Mouse (Mus musculus): ENCODE measurements around the gene Thumpd2. TPM values are rescaled to one million over a fixed set of nuclear protein-coding genes. Genes with fewer than 3 reads are reported as not detected.

Thumpd2 gene
- total RNA-seq, 2 experiments from 2014 or later = 4.9 to 7.0 TPM

DNA sequence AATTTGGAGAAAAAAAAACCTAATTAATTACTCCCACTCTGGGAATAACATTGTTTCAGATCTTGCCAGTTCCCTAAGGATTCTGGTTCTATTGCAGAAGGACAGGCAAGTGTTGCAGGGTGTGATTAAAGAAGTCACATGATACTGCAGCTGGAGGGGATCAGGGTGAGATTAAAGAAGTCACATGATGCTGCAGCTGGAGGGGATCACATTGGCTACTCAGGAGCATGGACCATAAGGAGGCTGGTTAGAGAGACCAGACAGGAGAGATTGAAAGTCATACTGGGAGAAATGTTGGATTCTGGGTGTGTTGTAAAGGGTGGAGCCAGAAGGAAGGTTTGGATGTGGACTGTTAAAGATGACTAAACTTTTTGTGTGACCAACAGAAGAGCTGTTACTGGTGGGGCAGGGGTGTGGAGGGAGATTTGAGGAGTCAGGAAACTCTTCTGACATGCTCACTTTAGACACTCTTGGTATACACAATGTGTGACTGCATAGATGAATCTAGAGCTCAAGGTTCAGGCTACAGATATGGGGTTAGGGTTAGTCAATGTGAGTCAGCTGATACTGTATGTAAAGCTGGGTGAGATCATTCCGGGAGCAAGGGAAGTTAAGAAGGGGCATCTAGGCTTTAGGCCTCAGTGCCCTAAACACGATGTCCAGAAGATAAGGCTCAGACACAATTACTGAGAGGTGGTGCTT is 26.0 kb downstream of the Thumpd2 start:
- DNase-seq (ENCODE audit: low spot score in 2 of 2) = no peak

DNA sequence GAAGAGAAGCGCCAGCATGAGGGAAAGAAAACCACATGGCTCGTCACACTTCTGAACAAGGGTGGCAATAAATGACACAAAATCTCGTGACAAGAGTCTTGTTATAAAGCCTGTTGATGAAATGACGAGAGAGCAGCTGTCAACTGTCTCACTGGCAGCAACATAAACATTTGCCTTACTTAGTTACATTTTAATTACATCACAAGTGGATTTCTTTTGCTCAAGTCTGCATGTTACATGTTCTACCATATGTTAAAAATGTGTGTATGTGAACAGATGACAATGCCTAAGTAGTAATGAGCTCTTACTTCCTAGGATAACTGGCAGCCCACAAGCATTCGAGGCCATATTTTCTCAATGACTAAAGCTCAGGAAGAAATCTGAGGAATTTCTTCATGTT is 29.5 kb downstream of the Thumpd2 start:
- no peak for DNase-seq (ENCODE audit: low spot score in 2 of 2)

DNA sequence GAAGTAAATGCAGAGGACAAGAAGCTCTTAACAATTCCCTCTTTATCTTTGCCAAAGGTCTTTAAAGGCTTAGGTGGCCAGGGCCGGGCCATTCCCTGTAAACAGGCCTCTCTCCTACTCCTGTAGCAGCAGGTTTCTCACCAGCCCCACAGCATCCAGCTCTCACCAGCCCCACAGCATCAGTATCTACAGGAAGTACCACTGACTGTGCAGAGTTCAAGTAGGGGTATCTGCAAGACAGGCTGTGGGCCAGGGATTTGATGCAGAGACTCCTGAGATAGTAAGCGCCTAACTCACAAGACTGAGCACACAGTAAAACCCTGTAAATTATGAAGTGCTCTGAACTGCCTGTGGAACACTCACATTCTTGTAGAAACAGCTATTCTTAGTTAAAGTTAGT is 31.9 kb downstream of the Thumpd2 start:
- no peak for DNase-seq (ENCODE audit: low spot score in 2 of 2)

DNA sequence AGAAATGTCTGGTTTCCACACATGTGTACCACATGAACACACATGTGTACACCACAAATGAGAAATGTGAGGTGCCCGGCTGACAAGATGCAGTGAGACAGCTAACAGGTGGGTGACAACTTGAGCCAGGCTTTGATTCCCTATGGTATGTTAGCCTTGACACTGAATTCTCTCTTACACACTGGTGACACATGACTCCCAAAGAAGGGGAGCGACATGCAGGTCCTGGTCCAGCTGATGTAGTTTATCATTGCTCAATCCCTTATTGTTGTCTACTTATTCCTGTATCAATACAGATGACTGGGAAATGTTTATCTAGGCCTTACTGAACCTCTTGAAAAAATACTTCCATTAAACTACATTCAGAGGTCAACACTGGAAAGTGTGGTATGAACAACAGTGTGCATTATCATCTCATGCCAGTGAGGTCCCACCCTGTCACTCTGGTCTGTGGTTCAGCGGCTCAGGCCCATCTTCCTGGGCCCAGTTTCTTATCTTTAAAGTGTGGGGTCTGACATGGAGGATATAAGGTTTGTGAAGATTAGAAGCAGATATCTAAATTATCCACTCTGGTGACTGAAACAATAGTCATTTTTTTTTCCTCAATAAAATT is 32.9 kb downstream of the Thumpd2 start:
- DNase-seq (ENCODE audit: low spot score in 2 of 2) = no peak

DNA sequence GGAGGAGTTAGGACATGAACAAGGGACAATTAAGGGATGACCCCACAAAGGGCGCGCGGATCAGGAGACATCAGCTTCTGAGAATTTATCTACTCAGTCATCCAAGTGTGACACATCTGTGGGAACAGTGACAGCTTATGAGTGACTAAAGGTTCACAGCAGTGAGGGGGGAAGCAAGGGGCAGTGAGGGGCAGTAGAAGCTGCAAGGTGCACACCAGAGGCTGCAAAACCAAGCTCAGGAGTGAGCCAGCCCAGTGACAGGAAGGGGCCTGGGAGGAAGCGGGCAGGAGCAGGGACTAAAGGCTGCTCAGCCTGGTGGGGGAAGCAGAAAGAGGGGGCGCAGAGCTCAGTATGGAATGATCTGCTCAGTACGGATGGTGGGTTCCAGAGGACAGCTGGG is 37.6 kb downstream of the Thumpd2 start:
- no peak for DNase-seq (ENCODE audit: low spot score in 2 of 2)

DNA sequence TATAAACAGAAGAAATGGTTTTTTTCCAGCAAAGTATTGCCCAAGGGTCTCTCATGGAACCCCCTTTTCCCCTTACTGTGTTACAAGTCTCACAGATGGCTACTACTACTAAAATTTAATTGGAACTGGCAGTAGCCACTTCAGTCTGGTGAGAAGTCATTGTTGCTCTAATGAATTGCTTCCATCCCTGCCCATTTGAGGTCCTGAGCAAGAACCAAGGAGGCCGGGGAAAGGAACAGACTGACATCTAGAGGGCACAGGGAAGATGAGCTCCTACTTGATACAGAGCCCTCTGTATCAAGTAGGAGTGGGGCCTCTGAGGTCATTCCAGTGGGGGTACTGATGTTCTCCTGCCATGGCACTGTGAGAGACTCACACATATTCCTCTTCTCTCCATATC is 47.8 kb downstream of the Thumpd2 start:
- no peak for DNase-seq (ENCODE audit: low spot score in 2 of 2)

DNA sequence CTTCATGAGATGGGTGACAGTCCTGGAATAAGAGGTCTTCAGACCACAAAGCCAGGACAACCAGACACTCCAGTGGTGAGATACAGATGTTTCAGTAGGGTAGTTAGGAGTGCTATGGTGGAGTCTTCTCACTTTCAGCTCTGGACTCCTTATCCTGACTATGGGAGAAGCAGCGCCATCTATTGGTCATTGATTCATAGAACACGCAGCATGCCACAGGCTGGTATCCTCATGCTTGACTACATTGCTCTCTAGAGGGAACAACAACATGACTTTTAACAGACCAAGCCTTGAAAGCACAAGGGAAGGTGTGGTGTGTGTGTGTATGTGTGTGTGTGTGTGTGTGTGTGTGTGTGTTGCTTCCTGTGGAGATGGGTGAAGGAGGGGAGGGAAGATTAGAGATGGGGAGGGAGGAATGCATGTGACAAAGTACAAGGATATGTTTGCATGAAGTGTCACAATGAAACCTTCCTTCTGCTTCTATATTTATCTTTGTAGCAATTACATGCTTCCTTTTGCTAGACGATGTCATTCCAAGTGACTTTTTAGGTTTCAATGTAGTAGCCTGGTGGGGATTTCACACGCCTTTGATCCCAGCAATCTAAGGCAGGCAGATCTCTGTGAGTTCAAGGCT is 49.0 kb downstream of the Thumpd2 start:
- DNase-seq (ENCODE audit: low spot score in 2 of 2) = peak; percentile 36 to 60

DNA sequence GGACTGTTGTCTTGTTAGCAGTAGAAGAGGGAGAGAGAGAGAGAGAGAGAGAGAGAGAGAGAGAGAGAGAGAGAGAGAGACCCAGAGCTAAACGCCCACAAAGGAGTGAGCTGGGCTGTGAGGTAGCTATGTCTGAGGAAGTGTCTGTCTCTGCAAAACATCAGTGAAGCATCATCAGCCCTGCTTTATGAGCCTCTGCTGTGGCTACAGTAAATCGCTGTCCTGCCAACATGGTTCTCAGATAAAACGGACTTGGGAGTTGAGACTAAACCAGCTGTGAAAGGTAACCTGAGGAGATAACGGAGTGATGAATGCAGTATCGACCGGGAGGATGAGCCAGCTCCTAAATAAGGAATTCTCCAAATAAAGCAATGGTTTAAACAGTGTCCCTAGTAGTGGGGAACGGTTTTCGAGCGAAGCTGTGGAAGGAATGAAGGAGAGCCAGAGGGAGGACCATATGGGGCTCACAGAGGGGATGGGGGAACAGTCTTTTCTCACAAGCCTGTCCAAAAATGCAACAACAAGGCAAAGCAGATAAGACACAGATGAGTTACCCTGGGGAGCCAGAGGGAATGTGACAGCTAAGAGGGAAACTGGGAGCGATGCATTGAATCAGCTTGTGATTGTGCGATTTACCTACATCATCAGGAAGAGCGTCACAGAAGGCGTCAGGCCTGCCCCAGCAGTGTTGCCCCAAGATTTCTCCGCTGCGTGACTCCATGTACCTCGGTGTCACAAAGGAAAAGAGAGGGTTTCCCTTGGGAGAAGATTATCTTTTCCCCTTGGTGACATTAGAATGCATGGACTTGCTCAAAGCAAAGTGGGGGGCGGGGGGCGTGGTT is 53.8 kb downstream of the Thumpd2 start:
- DNase-seq (ENCODE audit: low spot score in 2 of 2) = peak; percentile 18 to 51

DNA sequence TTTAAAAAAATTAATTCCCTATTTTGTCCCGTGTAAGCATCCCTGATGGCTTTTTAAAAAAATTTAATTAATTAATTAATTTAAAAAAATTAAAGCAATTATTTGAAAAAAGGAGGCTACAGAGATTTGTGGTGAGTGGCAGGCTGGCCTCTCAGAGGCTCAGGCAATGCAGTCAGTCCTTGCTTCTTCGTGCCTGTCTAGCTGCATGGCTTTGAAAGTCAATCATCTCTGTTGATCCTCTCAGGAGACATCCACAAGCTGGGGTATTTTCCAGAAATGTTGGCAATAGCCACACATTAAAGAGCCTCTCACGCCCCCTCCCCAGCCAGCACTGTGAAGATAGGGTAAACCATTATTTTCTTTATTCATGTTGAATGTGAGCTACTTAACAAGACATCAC is 54.7 kb downstream of the Thumpd2 start:
- DNase-seq (ENCODE audit: low spot score in 2 of 2) = no peak

DNA sequence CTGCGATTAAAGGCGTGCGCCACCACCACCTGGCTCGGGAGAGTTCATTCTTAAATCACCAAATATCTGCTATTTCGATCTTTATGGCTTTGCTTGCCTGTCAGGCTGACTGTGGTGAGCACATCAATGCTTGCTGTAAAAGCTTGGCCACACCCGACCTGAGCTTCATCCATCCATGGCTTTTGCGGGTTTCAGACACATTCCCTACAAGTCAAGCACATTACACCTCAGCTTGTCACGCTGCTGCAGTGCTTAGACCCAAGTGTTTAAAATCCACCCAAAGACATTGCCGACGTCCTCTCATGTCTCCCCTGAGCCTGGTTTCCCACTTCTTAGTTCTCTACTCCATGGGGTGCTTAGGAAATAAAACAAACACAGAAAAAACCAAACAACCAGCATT is 55.8 kb downstream of the Thumpd2 start:
- no peak for DNase-seq (ENCODE audit: low spot score in 2 of 2)

DNA sequence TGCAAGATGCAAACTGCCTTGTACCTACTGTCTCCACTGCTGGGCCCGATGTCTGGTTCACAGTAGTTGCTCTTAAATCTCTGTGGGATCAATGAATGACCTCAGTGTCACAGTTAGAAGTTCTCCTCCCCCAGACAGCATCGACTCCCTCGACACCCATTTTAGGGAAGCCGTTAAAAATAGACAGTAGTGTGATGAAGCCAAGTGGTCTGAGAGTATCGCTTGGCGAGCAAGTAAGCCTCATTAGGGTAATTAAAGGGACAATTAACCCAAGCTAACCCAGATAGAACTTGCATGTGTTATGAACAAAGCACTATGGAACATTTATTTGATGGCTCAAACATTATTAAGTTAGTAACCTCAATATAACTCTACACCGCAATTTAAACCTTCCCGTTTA is 59.6 kb downstream of the Thumpd2 start:
- no peak for DNase-seq (ENCODE audit: low spot score in 2 of 2)

DNA sequence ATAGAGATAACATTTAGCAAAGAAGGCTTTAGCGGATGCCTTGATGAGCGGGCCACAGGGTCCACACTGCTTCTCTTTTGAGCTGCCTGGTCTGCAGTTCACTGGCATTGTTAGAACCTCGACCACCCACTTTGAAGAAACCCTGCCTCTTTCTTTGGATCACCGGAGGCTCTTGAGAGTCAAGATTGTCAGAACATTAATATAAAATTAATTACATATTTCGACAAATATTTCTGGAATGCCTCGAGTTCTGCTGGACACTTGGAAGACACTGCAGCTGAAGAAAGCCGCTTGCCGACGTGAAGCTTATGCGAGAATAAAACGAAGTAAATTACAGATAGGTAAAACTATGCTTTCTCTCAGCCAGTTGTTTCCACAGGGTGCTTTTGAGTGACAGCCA is 60.4 kb downstream of the Thumpd2 start:
- no peak for DNase-seq (ENCODE audit: low spot score in 2 of 2)

DNA sequence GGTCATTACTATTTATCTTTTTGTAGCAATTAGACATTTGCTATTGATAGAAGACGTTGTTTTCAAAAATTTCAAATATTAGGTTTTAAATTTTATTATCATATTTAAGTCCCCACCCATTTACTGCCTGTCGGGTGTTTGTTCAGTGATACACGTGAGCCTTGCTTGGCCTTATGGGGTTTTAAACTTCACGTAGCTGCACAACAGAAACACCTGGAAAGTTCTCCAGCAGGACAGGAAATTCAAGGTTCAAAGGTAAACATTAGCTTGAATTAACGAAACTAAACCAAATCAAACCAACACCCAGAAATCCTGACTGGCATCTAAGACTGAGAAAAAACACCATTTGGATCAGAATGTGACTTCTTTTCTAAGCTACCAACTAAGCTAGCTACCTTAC is 62.8 kb downstream of the Thumpd2 start:
- no peak for DNase-seq (ENCODE audit: low spot score in 2 of 2)

DNA sequence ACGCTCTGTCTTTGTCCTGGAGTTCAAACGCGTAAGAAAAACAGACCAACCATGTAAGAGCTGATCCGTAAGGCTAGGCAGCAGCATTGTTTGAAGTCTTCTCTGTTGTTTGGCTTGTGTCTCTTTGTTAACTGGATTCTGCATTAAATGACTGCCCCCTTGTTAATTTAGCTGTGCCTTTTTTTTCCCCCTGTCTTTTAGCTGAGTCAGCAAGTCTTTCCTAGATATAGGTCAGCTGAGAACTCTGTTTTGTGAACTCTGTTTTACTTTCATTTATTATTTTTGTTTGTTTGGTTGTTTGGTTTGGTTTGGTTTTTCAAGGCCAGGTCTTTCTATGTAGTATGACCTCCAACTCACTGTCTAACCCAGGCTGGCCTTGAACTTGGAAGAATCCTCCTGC is 63.2 kb downstream of the Thumpd2 start:
- no peak for DNase-seq (ENCODE audit: low spot score in 2 of 2)

DNA sequence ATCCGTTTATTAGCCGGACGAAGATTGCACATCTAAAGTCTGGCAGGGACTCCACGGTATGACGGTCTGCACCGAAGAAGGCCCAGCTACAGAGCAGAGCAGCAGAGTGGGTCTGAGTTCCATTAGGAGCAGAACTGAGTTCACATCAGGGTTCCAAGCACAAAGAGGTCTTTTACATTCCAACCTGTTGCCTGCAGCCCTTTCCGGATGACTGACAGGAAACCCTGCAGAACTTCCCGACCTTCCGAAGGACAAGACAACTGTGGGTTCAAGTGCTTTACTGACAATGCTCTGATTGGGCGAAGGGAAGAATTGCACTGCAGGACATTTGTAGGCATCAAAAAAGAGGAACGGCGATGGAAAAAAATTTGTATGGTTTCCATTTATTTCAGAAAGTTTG is 63.9 kb downstream of the Thumpd2 start:
- DNase-seq (ENCODE audit: low spot score in 2 of 2) = no peak

DNA sequence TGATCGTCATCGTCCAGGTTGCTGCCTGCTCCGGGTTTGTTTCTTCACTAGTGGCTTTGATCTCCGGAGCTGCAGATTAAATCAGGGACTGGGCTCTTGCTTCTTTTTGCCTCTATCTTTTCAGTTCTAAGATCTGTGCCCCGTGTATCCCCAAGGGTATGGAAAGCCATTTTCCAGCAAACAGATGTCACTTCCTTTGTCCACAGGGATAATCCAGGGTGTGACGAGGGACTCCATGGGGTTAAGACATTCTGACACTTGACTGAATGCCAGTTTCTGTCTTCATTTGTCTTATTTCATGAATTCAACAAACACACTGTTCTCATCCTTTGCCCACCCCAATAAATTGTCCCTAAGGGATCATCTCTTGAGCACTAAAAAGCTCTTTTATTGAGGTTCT is 65.9 kb downstream of the Thumpd2 start:
- DNase-seq (ENCODE audit: low spot score in 2 of 2) = no peak

DNA sequence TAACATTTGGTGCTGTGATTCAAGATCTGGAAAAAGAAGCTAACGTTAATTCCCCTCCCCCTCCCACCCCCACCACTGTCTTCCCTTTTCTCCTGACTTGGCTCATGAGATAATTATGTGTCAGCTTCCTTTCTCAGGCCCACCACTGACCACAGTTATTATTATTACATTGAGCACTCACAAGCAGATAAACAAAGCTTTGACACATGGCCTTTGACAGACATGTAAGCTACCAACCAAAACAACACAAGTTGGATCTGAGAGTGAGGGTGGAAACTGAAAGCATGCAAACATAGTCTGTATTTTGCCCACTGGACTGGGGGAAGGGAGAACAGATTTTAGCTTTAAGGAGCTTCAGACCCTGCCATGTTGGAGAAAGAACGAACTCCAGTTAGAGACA is 67.7 kb downstream of the Thumpd2 start:
- DNase-seq (ENCODE audit: low spot score in 2 of 2) = no peak

DNA sequence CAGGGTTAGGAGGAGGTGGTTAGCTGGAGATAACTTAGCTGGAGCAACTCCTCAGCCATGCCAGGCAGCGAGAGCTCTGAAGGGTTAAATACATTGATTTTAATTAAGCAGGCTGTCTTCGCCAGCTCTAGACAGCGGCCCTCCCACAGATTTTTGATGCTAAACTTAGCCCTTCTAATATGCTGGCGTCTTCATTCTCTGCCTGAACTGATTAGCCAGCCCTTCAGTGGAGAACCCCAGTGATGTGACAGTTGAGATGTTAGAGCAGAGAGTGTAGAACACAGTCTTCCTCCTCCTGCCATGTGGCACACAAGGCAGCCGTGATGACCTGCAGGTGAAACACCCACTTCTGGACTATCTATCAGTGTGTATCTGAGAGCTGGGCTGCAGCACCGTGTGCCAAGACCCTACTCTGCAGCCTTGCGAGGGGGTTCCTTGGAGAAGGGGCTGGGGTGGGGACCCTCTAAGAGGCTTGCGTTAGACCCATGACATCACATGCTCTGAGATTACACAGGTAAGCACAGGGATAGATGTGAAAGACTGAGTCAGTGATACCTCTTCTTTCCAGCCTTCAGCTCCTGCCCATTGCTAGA is 73.3 kb downstream of the Thumpd2 start:
- DNase-seq (ENCODE audit: low spot score in 2 of 2) = no peak

DNA sequence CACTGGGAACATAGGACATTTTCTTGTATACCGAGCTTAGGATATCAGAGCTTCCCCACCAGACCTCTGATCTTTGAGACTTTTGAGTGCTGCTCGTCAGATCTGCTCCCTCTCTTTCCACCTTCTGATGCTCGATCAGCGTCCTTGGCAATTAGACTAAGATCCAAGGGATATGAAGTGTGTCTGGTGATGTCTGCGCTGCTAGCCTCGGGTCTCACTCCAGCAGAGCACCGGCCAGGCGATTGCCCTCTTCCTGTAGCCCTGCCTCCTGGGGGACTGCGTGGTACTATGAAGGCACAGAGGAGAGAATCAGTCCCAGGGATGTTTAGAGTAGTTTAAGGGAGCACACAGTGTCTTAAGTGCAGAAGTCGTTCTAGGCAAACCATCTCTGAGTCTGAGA is 81.9 kb downstream of the Thumpd2 start:
- no peak for DNase-seq (ENCODE audit: low spot score in 2 of 2)

DNA sequence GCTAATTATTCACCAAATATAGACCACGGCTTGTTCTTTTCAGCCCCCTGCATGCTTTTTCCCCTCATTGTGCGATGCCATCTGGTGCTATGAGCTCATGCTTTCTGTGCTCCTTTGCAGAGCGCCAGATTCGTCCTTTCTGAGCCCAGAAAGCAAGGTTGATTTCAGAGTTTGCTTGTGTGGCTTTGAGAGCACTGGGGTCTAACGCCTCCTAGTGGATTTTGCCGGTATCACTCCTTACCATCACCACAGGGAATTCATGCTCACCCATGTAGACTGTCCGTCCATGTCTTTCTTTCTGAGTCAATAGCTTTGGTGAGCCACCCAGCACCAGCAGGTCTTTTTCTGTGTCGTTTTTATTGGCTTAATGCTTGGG is 82.5 kb downstream of the Thumpd2 start:
- DNase-seq (ENCODE audit: low spot score in 2 of 2) = peak; percentile 88 to 91

DNA sequence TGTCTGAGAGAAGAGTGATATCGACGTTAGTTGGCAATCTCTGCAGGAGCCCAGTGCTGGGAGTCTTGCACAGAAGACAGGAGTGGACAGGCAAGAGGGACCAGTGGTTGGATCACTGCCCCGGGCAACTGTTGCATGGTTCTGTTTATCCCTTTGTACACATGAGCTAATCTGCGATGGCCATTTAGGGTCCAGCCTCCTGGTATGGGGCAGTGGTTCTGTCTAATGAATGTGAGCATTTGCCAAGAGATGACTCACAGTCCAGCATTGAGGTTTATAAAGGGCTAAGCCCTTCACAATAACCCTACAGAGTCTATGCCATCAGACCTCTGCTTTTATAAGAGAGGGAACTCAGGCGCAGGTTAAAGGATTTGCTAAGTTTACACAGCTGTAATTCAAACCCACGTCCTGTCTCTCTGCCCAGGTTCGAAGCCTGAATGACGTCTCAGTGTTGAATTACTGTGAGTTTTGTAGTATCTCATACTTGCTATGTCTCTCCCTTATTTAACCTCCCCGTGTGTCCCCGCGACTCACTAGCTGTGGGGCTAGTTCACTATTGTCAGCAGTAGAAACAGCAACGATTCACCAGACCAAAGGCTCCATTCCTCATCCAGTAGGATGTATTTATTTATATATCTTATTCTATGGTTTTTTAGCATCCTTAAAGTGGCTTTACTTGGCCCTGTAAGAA is 83.0 kb downstream of the Thumpd2 start:
- no peak for DNase-seq (ENCODE audit: low spot score in 2 of 2)

All from left cerebral cortex, adult 18-20 months (tissue).